Mouse (Mus musculus) heart, postnatal 4 days (tissue): ENCODE measurements around the gene Mdm2. TPM values are rescaled to one million over a fixed set of nuclear protein-coding genes. Genes with fewer than 3 reads are reported as not detected.

Experiments
- DNase-seq: peaks from one replicate; pipeline ENCODE4 v3.0.0; 2021
- total RNA-seq, 2 experiments: library from RNA; stranded (reverse); gene quantifications; 2 replicates each; pipeline ENCODE4 v1.2.3; 2021

The Mdm2 gene
- total RNA-seq, 2 experiments from 2014 or later, result 48.4 to 50.8 TPM

GRCm38 (mm10) chr10:117681999-117682857 lies 28.3 kb downstream of the Mdm2 start:
- DNase-seq, result peak; percentile 60

- DNase-seq, result no peak
Observed at GRCm38 (mm10) chr10:117681543-117681942, 29.0 kb downstream of the Mdm2 start.

GRCm38 (mm10) chr10:117680868-117681513 lies 29.6 kb downstream of the Mdm2 start:
- no peak for DNase-seq

GRCm38 (mm10) chr10:117679963-117680473 lies 30.5 kb downstream of the Mdm2 start:
- no peak for DNase-seq

GRCm38 (mm10) chr10:117679029-117679686 lies 31.4 kb downstream of the Mdm2 start:
- DNase-seq, result no peak

- no peak for DNase-seq
Observed at GRCm38 (mm10) chr10:117678357-117678756, 32.2 kb downstream of the Mdm2 start.

GRCm38 (mm10) chr10:117677494-117678236 lies 32.9 kb downstream of the Mdm2 start:
- DNase-seq, result no peak

DNA sequence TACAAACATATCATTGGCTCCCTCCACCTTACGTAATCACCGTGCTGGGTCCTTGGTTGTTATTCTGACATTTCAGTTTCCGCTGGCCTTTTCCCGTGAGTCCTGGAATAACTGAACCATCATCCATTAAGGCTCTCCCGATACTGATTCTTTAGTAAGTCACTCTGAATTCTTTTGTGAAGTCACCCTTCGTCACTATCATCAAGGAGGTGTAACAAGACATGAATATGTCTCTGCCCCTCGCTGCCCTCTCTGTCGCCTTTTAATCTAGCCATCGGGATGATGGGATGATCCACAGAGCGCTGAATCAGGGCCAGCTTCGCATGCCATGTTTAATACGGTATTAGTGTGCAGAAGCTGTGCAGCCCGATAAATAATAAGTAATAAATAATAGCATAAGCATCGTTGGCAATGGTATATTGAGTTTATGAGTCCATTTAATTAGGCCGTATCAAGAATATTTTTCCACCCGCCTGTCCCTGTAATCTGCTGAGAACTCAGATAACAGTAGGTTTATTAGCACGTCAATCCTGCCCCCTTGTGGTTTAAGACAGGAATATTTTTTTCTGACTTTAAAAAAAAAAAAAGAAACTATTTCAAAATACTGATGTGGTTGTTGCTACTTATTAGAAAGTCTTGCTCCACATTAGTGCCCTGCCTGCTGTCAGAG lies 33.8 kb downstream of the Mdm2 start:
- DNase-seq, result no peak

GRCm38 (mm10) chr10:117676036-117676643 lies 34.4 kb downstream of the Mdm2 start:
- no peak for DNase-seq

DNA sequence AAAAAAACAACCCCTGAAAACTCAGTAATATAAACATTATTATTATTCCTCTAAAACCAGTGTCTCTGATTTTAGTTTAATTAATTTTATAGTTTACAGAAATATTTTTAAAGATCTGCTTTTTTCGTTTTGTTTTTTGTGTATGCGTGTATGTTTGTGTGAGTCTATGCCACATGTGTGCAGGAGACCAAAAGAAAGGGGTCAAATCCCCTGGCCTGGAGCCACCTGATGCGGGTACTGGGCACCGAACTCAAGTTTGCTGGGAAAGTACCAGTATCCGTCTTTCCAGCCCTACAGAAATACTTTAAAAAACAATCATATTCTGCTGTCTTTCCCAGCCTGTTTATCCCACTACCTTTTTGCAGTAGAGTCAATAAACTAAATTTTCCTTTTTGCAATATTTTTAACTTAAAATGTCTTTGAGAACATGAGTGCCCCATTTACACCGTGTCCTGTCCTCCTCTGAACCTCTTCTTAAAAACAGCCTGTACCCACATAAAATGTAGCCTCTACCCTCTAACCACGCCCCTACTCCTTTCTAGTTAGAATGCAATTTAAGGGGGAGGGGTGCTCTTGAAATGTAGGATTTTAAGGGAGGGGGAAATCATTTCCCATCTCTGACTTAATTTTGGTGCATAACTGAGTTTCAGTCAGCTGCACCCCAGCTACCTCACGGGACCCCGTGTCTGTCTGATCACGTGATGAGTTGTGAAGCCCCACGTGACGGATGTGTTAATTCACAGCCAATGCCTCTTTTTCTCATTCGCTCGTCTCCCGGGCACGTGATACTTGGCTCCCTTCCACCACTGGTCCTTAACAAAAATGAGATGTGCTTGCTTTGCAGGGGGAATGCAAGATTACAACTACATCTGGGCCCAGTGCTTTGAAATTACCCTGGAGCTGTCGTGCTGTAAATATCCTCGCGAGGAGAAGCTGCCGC lies 35.2 kb downstream of the Mdm2 start:
- DNase-seq, result peak; percentile 54

DNA sequence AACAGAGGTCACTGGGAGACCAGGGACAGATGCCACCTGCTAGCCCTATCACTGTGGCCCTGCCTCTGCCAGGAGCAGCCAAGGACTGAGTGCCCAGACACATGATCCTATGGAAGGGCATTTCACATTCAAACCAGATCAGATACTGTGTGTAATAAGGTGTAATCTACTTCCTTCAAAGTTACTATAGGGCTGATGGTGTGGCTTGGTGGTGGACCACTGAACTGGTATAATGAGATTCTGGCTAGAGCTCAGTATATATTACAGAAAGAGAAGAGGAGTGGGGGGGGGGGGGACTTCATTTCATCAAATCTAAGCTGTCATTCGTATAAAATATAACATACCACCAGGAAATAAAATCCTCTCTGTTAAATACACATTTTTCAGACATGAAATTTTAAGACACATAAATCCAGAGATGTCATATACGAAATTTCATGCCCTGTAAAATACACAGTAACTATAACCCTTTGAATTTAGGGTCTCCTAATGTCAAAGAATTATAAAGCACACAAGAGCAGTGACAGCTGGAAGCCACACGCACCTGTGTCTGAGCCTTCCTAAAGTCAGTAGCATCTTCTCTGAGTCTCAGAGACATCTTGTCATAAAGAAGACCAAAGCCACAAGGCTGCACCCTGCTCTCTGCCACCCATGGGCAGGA lies 36.1 kb downstream of the Mdm2 start:
- DNase-seq, result no peak

DNA sequence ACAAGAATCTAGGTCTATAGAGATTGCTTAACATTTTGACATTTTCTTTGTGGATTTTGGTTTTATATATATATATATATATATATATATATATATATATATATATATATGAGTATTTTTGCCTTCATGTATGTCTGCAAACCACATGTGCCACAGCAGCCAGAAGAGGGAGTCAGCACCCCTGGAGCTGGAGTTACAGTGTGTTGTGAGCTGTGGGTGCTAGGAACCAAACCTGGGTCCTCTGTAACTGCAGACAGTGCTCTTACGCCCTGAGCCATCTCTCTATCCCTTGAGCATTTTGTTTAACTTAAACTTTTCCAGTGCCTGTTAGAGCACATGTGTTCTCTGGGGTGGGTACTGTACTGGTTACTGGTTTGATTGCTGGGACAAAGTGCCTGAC lies 36.6 kb downstream of the Mdm2 start:
- DNase-seq, result no peak

DNA sequence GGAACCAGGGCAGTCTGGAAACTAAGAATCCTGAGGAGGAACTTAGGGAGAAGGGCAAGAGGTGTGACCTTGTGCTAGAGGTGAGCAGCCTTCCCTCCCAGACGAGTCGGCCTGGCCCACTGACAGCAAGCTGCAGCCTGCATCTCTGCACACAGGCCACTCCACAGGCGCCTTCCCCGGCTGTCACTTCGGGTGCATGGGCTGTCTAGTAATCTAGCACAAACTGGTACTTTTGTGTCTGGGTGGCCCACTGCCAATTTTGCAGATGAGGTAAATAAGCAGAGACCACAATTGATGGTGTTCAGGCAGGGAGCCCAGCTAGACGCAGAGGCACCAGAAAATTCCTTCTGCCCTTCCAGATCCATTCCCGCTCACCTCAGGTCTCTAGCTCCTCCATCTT lies 37.9 kb downstream of the Mdm2 start:
- DNase-seq, result no peak

DNA sequence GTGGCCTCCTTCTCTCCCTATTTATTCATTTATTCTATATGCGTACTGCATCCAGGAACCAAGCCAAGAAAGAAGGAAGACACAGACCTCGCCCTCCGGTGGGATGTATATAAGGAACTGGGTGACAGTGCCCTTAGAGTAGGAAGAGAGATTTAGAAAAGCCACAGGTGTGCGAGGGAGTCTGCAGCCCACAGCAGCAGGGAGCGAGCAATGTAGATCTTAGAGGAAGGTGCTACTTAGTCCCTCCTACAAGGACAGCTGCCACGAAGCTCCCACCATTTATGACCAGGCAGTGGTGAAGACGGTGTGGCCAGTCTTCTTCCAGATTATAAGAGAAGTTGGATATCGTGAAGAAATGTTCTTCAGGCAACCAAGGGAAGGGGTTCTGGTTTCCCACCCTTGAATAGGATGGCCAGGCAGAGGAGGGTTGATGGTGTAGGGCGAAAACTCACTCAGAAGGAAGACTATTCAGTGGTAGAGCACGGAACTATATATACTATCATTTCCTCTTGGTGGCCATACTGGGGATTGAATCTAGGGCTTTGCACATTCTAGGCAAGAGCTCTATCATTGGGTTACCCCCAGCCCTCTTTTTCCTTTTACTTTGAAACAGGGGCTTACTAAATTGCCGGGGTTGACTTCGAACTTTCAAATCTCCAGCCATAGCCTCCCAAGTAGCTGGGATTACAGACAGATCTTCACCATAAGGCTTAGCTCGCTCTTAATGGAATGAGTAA lies 38.5 kb downstream of the Mdm2 start:
- no peak for DNase-seq

GRCm38 (mm10) chr10:117671266-117671665 lies 39.3 kb downstream of the Mdm2 start:
- no peak for DNase-seq

- DNase-seq, result no peak
Observed at GRCm38 (mm10) chr10:117670791-117671190, 39.8 kb downstream of the Mdm2 start.

GRCm38 (mm10) chr10:117670092-117670491 lies 40.5 kb downstream of the Mdm2 start:
- no peak for DNase-seq

DNA sequence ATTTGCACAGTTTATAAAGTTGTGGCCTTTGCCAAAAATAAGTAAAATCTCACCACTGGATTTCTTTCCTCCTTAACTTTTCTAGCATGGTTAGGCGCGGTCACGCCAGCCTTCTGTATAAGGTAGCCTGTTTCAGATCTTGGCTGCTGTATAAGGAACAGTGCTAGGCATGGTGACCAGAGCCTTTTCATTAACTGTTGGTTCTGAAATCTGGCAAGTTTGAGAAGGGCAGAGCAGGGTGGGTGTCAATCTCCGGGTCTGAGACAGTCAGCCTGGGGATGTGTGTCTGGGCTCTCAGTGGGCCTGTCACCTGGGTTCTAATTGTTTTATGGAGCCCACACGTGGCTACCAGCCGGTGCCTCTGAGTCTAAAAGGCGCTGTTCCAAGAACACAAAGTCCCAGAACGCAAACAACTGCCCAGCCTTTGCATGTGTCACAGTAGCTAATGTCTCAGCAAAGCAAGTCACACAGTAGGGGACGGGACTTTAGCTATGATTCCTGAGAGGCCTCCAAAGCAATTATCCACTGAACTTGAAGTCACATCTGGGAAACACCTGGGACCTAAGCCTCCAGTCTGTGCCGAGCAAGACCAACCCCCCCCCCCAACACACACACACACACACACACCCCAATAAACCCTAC lies 41.0 kb downstream of the Mdm2 start:
- DNase-seq, result no peak
